Mouse (Mus musculus) midbrain, embryonic 15.5 days (tissue): ENCODE measurements around the gene Ddx50. TPM values are rescaled to one million over a fixed set of nuclear protein-coding genes. Genes with fewer than 3 reads are reported as not detected.
"Not testable (repeated sequence)": the region's sequence is repeated elsewhere in the genome, so short reads cannot be mapped to it uniquely, and the experiment has no call there.

ENCODE experiments used
- ATAC-seq: fragments of 200-750 bp; cut with Nextera tagmentation; replicated peaks from 2 replicates; pipeline ENCODE4 v1.8.0; 2017; ENCODE audit warnings: moderate TSS enrichment
- H3K27ac ChIP-seq: fragments of 300-500 bp; sonication (generic); 2 replicates; pipeline ENCODE4 v1.5.1; 2015; ENCODE audit warnings: mild to moderate bottlenecking, inconsistent platforms
- H3K27me3 ChIP-seq: fragments of 300-500 bp; sonication (generic); replicated peaks from 2 replicates; pipeline ENCODE4 v1.6.1; 2015; ENCODE audit warnings: inconsistent platforms
- H3K36me3 ChIP-seq: fragments of 300-500 bp; sonication (generic); replicated peaks from 2 replicates; pipeline ENCODE4 v1.6.1; 2015; ENCODE audit warnings: inconsistent platforms
- H3K4me1 ChIP-seq: fragments of 300-500 bp; sonication (generic); 2 replicates; pipeline ENCODE4 v1.6.1; 2015; ENCODE audit warnings: inconsistent platforms
- H3K4me2 ChIP-seq: fragments of 300-500 bp; sonication (generic); 2 replicates; pipeline ENCODE4 v1.6.1; 2015; ENCODE audit warnings: inconsistent platforms, mild to moderate bottlenecking, moderate library complexity
- H3K4me3 ChIP-seq: fragments of 300-500 bp; sonication (generic); 2 replicates; pipeline ENCODE4 v1.5.1; 2015; ENCODE audit warnings: mild to moderate bottlenecking, inconsistent platforms
- H3K9ac ChIP-seq: fragments of 300-500 bp; sonication (generic); 2 replicates; pipeline ENCODE4 v1.6.1; 2015; ENCODE audit warnings: mild to moderate bottlenecking, inconsistent platforms
- H3K9me3 ChIP-seq: fragments of 300-500 bp; sonication (generic); 2 replicates; pipeline ENCODE4 v1.6.1; 2016; ENCODE audit warnings: inconsistent platforms
- WGBS: fragments of 180-500 bp; shearing (Covaris S2); methylation state at CpG from one replicate; pipeline ENCODE4 v1.1.7; 2015; ENCODE audit warnings: mixed read lengths; 5-methylcytosine and 5-hydroxymethylcytosine counted together
- polyA plus RNA-seq: library from polyadenylated mRNA; unstranded; fragments of >200 nt; fragmentation: Nextera tagmentation; extraction: Ambion mirVana; gene quantifications from 2 replicates; pipeline ENCODE4 v1.2.1, GENCODE M21; 2015

Gene Ddx50
- polyA plus RNA-seq, 1 experiment from 2014 or later, result 88.1 TPM

- H3K4me3 ChIP-seq, H3K4me2 ChIP-seq, ATAC-seq, H3K9ac ChIP-seq, H3K27ac ChIP-seq, H3K27me3 ChIP-seq, H3K9me3 ChIP-seq: not testable (repeated sequence)
- peaks cover 29% of the 10 kb centered on the region for H3K4me1 ChIP-seq
- peaks cover 18% of the 10 kb centered on the region for H3K36me3 ChIP-seq
- 94% methylated on average over 3 of the region's 3 CpGs for WGBS
Observed at GRCm38 (mm10) chr10:62599311-62599710, 51.7 kb downstream of the Ddx50 start.

DNA sequence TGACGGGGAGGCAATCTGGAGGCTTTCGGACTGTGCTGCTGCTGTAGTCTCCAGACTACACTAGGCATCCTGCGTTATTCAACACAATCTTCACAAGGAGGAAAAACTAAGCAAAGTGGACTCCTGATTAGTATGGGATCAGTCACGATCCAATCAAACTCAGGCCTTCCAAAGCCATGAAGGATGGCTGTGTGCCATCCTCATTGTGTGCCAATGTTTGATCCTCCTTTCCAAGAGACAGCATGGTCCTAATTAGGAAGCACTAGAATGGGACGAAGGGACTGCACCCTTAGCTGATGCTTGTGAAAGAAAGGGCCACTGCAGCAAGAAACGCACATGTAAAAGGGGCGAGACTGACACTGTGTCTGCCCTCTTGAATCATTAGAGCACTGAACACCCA lies 58.5 kb downstream of the Ddx50 start:
- Histone ChIP-seq H3K9me3 (no peaks in the 10 kb centered on the region), H3K27me3 (no peaks in the 10 kb centered on the region), H3K4me1 (0 out of 2 replicates have a peak, but pooled peaks cover 4% of the 10 kb centered on the region), H3K4me3 (no peak overlapping the region), H3K27ac (no peak overlapping the region), H3K36me3 (peaks cover 61% of the 10 kb centered on the region), H3K9ac (no peak overlapping the region), H3K4me2 (no peak overlapping the region)
- ATAC-seq, result no peak
- 82% methylated on average over 7 of the region's 7 CpGs for WGBS

DNA sequence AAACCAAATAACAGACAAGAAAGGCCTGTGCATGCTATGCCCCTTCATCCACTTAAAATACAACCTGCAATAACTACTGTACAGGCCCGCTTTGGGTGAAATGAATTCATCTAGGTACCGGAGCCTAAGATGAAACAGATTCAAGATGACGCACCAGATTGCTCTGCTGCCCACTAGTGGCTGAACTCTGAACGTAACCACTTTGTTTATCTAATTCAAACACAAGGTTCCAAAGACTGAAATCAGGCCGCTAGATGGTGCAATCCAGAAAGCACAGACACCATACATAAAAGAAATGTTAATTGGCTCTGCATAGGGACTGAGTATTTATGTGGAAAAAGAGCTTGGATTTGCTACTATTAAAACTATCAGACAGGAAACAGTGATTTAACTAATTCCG lies 60.8 kb downstream of the Ddx50 start:
- Histone ChIP-seq H3K27ac (no peak overlapping the region), H3K27me3 (no peaks in the 10 kb centered on the region), H3K36me3 (peaks cover 76% of the 10 kb centered on the region), H3K4me3 (no peak overlapping the region), H3K9ac (no peak overlapping the region), H3K4me1 (no peaks in the 10 kb centered on the region), H3K9me3 (no peaks in the 10 kb centered on the region), H3K4me2 (no peak overlapping the region)
- 32% methylated on average over 6 of the region's 6 CpGs for whole genome bisulfite sequencing
- peak; percentile 80 for ATAC-seq

- no peaks in the 10 kb centered on the region for H3K4me1 ChIP-seq
- peaks cover 80% of the 10 kb centered on the region for H3K36me3 ChIP-seq
- no peaks in the 10 kb centered on the region for H3K9me3 ChIP-seq
- no peak overlapping the region for H3K4me2 ChIP-seq
- 79% methylated on average over 4 of the region's 4 CpGs for WGBS
- H3K4me3 ChIP-seq, result no peak overlapping the region
- no peaks in the 10 kb centered on the region for H3K27me3 ChIP-seq
- ATAC-seq, result no peak
- no peak overlapping the region for H3K27ac ChIP-seq
- no peak overlapping the region for H3K9ac ChIP-seq
Observed at GRCm38 (mm10) chr10:62588616-62589015, 62.4 kb downstream of the Ddx50 start.

DNA sequence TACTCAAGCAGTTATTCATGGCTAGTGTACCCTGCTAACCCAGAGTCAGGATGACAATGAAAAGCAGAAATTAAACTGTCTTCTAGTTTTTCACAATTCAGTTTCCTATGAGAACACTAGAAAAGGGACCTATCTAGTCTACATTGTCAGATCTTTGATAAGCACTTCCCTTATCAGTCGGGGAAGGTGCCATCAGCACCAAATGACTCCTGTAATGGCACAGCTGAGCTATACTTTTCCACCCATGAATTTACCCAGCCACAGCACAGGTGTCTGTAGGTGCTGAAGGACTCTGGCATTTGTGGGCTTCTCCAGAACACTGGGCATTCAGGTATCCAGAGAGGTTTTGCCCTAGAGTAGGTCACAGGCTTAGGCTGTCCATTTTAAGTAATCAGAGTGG lies 67.8 kb downstream of the Ddx50 start:
- Histone ChIP-seq H3K4me1 (peaks cover 3% of the 10 kb centered on the region; the same call in 1 of the 2 replicates), H3K9me3 (no peaks in the 10 kb centered on the region), H3K4me3 (no peak overlapping the region), H3K9ac (no peak overlapping the region), H3K4me2 (no peak overlapping the region), H3K36me3 (peaks cover 67% of the 10 kb centered on the region), H3K27me3 (no peaks in the 10 kb centered on the region), H3K27ac (no peak overlapping the region)
- ATAC-seq, result no peak
- 95% methylated on average over 1 of the region's 1 CpGs for WGBS

DNA sequence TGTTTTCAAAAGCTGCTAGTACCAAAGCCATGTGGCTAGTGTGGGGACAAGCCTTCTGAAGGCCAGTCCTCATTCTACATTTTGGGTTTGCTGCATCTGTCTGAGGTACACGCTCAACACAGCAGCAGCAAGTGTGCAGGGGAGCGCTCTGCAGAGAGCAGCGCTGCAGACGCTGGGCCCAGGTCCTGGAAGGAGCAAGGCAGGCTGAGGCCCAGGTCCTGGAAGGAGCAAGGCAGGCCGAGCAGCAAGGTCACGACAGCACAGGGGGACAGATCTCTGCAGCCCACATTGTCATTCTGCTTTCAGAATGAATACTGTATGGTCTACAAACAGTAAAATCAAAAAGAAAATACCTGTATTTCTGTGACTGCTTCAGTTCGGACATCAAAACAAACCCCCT lies 68.3 kb downstream of the Ddx50 start:
- Histone ChIP-seq H3K9ac (no peak overlapping the region), H3K4me3 (no peak overlapping the region), H3K27me3 (no peaks in the 10 kb centered on the region), H3K9me3 (no peaks in the 10 kb centered on the region), H3K4me2 (no peak overlapping the region), H3K27ac (no peak overlapping the region), H3K4me1 (peaks cover 3% of the 10 kb centered on the region; the same call in 1 of the 2 replicates), H3K36me3 (peaks cover 61% of the 10 kb centered on the region)
- 81% methylated on average over 7 of the region's 7 CpGs for WGBS
- ATAC-seq, result no peak

GRCm38 (mm10) chr10:62582263-62582662 lies 68.8 kb downstream of the Ddx50 start:
- no peak overlapping the region for H3K9ac ChIP-seq
- H3K27ac ChIP-seq, result no peak overlapping the region
- H3K27me3 ChIP-seq, result no peaks in the 10 kb centered on the region
- peaks cover 57% of the 10 kb centered on the region for H3K36me3 ChIP-seq
- H3K4me3 ChIP-seq, result no peak overlapping the region
- 92% methylated on average over 17 of the region's 17 CpGs for WGBS
- no peak overlapping the region for H3K4me2 ChIP-seq
- H3K4me1 ChIP-seq, result peaks cover 8% of the 10 kb centered on the region
- H3K9me3 ChIP-seq, result no peaks in the 10 kb centered on the region
- no peak for ATAC-seq

DNA sequence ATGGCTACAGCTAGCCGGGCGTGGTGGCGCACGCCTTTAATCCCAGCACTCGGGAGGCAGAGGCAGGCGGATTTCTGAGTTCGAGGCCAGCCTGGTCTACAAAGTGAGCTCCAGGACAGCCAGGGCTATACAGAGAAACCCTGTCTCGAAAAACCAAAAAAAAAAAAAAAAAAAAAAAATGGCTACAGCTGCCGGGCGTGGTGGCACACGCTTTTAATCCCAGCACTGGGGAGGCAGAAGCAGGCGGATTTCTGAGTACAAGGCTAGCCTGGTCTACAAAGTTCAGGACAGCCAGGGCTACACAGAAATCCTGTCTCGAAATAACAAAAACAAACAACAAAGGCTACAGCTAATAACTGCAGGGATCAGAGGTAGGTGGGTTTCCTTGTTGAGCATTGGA lies 71.9 kb downstream of the Ddx50 start:
- not testable (repeated sequence) for H3K27me3 ChIP-seq, ATAC-seq, H3K9me3 ChIP-seq, H3K27ac ChIP-seq, H3K9ac ChIP-seq, H3K4me2 ChIP-seq
- Histone ChIP-seq H3K4me1 (peaks cover 19% of the 10 kb centered on the region), H3K4me3 (peak overlapping the region; percentile 75; the same call in 1 of the 2 replicates), H3K36me3 (peaks cover 45% of the 10 kb centered on the region)
- WGBS, result 83% methylated on average over 12 of the region's 13 CpGs

GRCm38 (mm10) chr10:62578338-62579100 lies 72.5 kb downstream of the Ddx50 start, which contains the start of gene Kif1bp:
Gene Kif1bp (minus strand): TSS chr10:62578457.
- WGBS, result 5% methylated on average over 33 of the region's 33 CpGs
- peak within 1 kb of the TSS; percentile 75 for H3K4me3 ChIP-seq
- H3K27me3 ChIP-seq, result no peaks in the 10 kb centered on the region
- H3K36me3 ChIP-seq, result peaks cover 44% of the 10 kb centered on the region
- peak within 1 kb of the TSS; percentile 84 for H3K9ac ChIP-seq
- peak within 1 kb of the TSS; percentile 87 for H3K27ac ChIP-seq
- peak within 1 kb of the TSS; percentile 71 for H3K4me2 ChIP-seq
- no peaks in the 10 kb centered on the region for H3K9me3 ChIP-seq
- ATAC-seq, result peak; percentile 100
- H3K4me1 ChIP-seq, result peaks cover 19% of the 10 kb centered on the region

GRCm38 (mm10) chr10:62577673-62578337 lies 73.2 kb downstream of the Ddx50 start:
- H3K4me3 ChIP-seq, result peak overlapping the region; percentile 75
- ATAC-seq, result peak; percentile 84
- 1% methylated on average over 54 of the region's 54 CpGs for WGBS
- H3K9ac ChIP-seq, result peak overlapping the region; percentile 84
- H3K4me2 ChIP-seq, result peak overlapping the region; percentile 71
- H3K36me3 ChIP-seq, result peaks cover 42% of the 10 kb centered on the region
- H3K9me3 ChIP-seq, result no peaks in the 10 kb centered on the region
- H3K27ac ChIP-seq, result peak overlapping the region; percentile 87
- no peaks in the 10 kb centered on the region for H3K27me3 ChIP-seq
- H3K4me1 ChIP-seq, result peaks cover 19% of the 10 kb centered on the region

GRCm38 (mm10) chr10:62575001-62575400 lies 76.0 kb downstream of the Ddx50 start:
- no peak overlapping the region for H3K4me3 ChIP-seq
- peaks cover 37% of the 10 kb centered on the region for H3K36me3 ChIP-seq
- no peak overlapping the region for H3K27ac ChIP-seq
- no peak for ATAC-seq
- H3K27me3 ChIP-seq, result no peaks in the 10 kb centered on the region
- H3K4me2 ChIP-seq, result no peak overlapping the region
- H3K9ac ChIP-seq, result no peak overlapping the region
- WGBS, result 92% methylated on average over 13 of the region's 13 CpGs
- no peaks in the 10 kb centered on the region for H3K9me3 ChIP-seq
- H3K4me1 ChIP-seq, result peaks cover 19% of the 10 kb centered on the region

DNA sequence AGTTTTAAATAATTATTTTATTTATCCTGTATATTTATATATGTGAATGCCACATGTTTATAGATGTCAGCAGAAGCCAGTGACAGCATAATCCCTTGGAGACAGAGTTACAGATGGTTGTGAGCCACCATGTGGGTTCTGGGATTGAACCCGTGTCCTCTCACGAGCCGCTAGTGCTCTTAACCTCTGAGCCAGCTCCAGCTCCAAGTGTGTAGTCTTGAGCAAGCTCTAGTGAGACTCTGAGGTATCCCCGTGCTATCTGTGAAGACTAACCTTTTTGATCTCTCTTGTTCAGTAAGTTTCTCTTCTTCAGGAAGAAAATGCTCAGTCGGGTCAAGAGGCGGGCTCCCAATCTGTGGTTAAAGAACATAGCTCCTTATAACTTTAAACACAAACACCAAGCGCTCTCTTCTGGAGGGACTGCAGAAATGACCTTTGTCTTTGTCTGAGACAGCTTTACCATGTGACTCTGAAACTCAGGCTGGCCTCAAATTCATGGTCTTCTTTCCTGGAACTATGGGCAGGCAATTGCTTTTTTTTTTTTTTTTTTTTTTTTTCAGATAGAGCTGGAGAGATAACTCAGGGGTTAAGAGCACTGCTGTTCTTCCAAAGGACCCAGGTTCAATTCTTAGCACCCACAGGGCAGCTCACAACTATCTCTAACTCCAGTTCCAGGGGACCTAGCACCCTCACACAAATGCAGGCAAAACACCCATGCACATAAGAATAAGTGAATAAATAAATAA lies 80.7 kb downstream of the Ddx50 start:
- no peak for ATAC-seq
- Histone ChIP-seq H3K9me3 (no peaks in the 10 kb centered on the region), H3K4me3 (no peak overlapping the region), H3K27ac (no peak overlapping the region), H3K4me2 (no peak overlapping the region), H3K9ac (no peak overlapping the region), H3K4me1 (no peaks in the 10 kb centered on the region), H3K36me3 (peaks cover 67% of the 10 kb centered on the region), H3K27me3 (no peaks in the 10 kb centered on the region)
- 92% methylated on average over 7 of the region's 7 CpGs for WGBS
